Mouse (Mus musculus) cerebellum, adult (tissue): ENCODE results near the gene Vmn1r198.
"Not testable (repeated sequence)": the region's sequence is repeated elsewhere in the genome, so short reads cannot be mapped to it uniquely, and the experiment has no call there.

Experiments
- ATAC-seq: cut with Nextera tagmentation; 2 replicates; pipeline ENCODE4 v1.9.2; 2017; ENCODE audit warnings: mild to moderate bottlenecking, moderate library complexity, mixed read lengths; ENCODE audit not compliant: insufficient number of reproducible peaks, low FRiP score, low TSS enrichment

Vmn1r198 gene

GRCm38 (mm10) chr13:22350064-22350463 is at the start of gene Vmn1r198:
Vmn1r198 (plus strand) TSS chr13:22350364.
- ATAC-seq = no peak

GRCm38 (mm10) chr13:22308075-22308474 is 42.1 kb upstream of the Vmn1r198 start:
- ATAC-seq = not testable (repeated sequence)

GRCm38 (mm10) chr13:22315361-22315760 is 34.8 kb upstream of the Vmn1r198 start:
- ATAC-seq = no peak

- ATAC-seq = no peak
These were observed 32.8 kb upstream of the Vmn1r198 start for GRCm38 (mm10) chr13:22317366-22317765.

- no peak for ATAC-seq
These were observed 30.1 kb upstream of the Vmn1r198 start for GRCm38 (mm10) chr13:22320091-22320490.

- ATAC-seq = no peak
These were observed 25.9 kb upstream of the Vmn1r198 start, which contains the start of gene Vmn1r197 for GRCm38 (mm10) chr13:22324289-22324688. Vmn1r197 (plus strand) TSS chr13:22324589.

GRCm38 (mm10) chr13:22333269-22333668 is 16.9 kb upstream of the Vmn1r198 start:
- ATAC-seq = no peak

- ATAC-seq = no peak
These were observed 14.6 kb upstream of the Vmn1r198 start for GRCm38 (mm10) chr13:22335565-22335964.

GRCm38 (mm10) chr13:22350813-22351212 is 649 bp downstream of the Vmn1r198 start:
- ATAC-seq = no peak

GRCm38 (mm10) chr13:22379518-22379917 is 29.4 kb downstream of the Vmn1r198 start, which contains the start of gene Vmn1r199:
Vmn1r199 (plus strand) TSS chr13:22379818.
- no peak for ATAC-seq

- not testable (repeated sequence) for ATAC-seq
These were observed 31.0 kb downstream of the Vmn1r198 start for GRCm38 (mm10) chr13:22381128-22381527.

- ATAC-seq = no peak
These were observed 33.2 kb downstream of the Vmn1r198 start for GRCm38 (mm10) chr13:22383401-22383800.

- no peak for ATAC-seq
These were observed 36.9 kb downstream of the Vmn1r198 start for GRCm38 (mm10) chr13:22387050-22387449.

- ATAC-seq = no peak
These were observed 39.9 kb downstream of the Vmn1r198 start, which contains the start of gene Vmn1r200 for GRCm38 (mm10) chr13:22390073-22390472. Vmn1r200 (plus strand) TSS chr13:22390373.

- ATAC-seq = no peak
These were observed 52.8 kb downstream of the Vmn1r198 start for GRCm38 (mm10) chr13:22402978-22403377.
